Mouse (Mus musculus): ENCODE data around the gene Tlk2. TPM values are rescaled to one million over a fixed set of nuclear protein-coding genes. Genes with fewer than 3 reads are reported as not detected.

The Tlk2 gene
- polyA plus RNA-seq, 1 experiment from 2014 or later, result 30.4 TPM

GRCm38 (mm10) chr11:105316121-105316520, 137.5 kb downstream of the Tlk2 start:
- H3K9ac ChIP-seq, result no peak overlapping the region

GRCm38 (mm10) chr11:105317769-105318168, 139.2 kb downstream of the Tlk2 start:
- Histone ChIP-seq H3K9ac (no peak overlapping the region), H3K9me3 (no peaks in the 10 kb centered on the region), H3K4me2 (replicated peaks) (no peak overlapping the region), H3K36me3 (peaks cover 16% of the 10 kb centered on the region), H3K27me3 (no peaks in the 10 kb centered on the region), H3K4me3 (no peak overlapping the region), H3K27ac (no peak overlapping the region), H3K4me1 (peaks cover 25% of the 10 kb centered on the region)
- ATAC-seq (ENCODE audit: insufficient number of reproducible peaks, insufficient read depth, low FRiP score, low TSS enrichment), result no peak
- WGBS, result 93% methylated on average over 6 of the region's 6 CpGs

More at GRCm38 (mm10) chr11:105316121-105316520, 137.5 kb downstream of the Tlk2 start:
- H3K4me1 ChIP-seq, result peaks cover 42% of the 10 kb centered on the region
- ATAC-seq (ENCODE audit: insufficient number of reproducible peaks, insufficient read depth, low FRiP score, low TSS enrichment), result no peak
- peaks cover 16% of the 10 kb centered on the region for H3K36me3 ChIP-seq
- no peaks in the 10 kb centered on the region for H3K9me3 ChIP-seq
- 86% methylated on average over 4 of the region's 4 CpGs for WGBS
- no peak overlapping the region for H3K4me3 ChIP-seq
- H3K27me3 ChIP-seq, result no peaks in the 10 kb centered on the region
- no peak overlapping the region for H3K4me2 ChIP-seq (replicated peaks)
- H3K27ac ChIP-seq, result no peak overlapping the region

- 68% methylated on average over 2 of the region's 2 CpGs for WGBS
- ATAC-seq (ENCODE audit: insufficient number of reproducible peaks, insufficient read depth, low FRiP score, low TSS enrichment), result no peak
- Histone ChIP-seq H3K9me3 (no peaks in the 10 kb centered on the region), H3K4me1 (no peaks in the 10 kb centered on the region), H3K4me3 (no peak overlapping the region), H3K27ac (no peak overlapping the region), H3K4me2 (replicated peaks) (no peak overlapping the region), H3K27me3 (no peaks in the 10 kb centered on the region), H3K36me3 (peaks cover 17% of the 10 kb centered on the region), H3K9ac (no peak overlapping the region)
These were observed 142.5 kb downstream of the Tlk2 start for GRCm38 (mm10) chr11:105321090-105321489.

GRCm38 (mm10) chr11:105323530-105323929, 144.9 kb downstream of the Tlk2 start:
- no peaks in the 10 kb centered on the region for H3K27me3 ChIP-seq
- H3K4me2 ChIP-seq (replicated peaks), result no peak overlapping the region
- H3K4me3 ChIP-seq, result no peak overlapping the region
- peaks cover 39% of the 10 kb centered on the region for H3K36me3 ChIP-seq
- no peak overlapping the region for H3K9ac ChIP-seq
- H3K9me3 ChIP-seq, result no peaks in the 10 kb centered on the region
- ATAC-seq (ENCODE audit: insufficient number of reproducible peaks, insufficient read depth, low FRiP score, low TSS enrichment), result no peak
- WGBS, result 81% methylated on average over 5 of the region's 5 CpGs
- no peak overlapping the region for H3K27ac ChIP-seq
- no peaks in the 10 kb centered on the region for H3K4me1 ChIP-seq

- Histone ChIP-seq H3K9ac (no peak overlapping the region), H3K27ac (no peak overlapping the region), H3K4me1 (peaks cover 5% of the 10 kb centered on the region; the same call in 1 of the 2 replicates), H3K36me3 (peaks cover 46% of the 10 kb centered on the region), H3K4me2 (replicated peaks) (no peak overlapping the region), H3K4me3 (no peak overlapping the region), H3K9me3 (no peaks in the 10 kb centered on the region), H3K27me3 (no peaks in the 10 kb centered on the region)
- WGBS, result 79% methylated on average over 3 of the region's 3 CpGs
- ATAC-seq (ENCODE audit: insufficient number of reproducible peaks, insufficient read depth, low FRiP score, low TSS enrichment), result no peak
These were observed 148.5 kb downstream of the Tlk2 start for GRCm38 (mm10) chr11:105327101-105327500.

GRCm38 (mm10) chr11:105329962-105330361, 151.4 kb downstream of the Tlk2 start:
- H3K4me3 ChIP-seq, result no peak overlapping the region
- no peak overlapping the region for H3K27ac ChIP-seq
- H3K9ac ChIP-seq, result no peak overlapping the region
- 66% methylated on average over 9 of the region's 9 CpGs for WGBS
- no peak overlapping the region for H3K4me2 ChIP-seq (replicated peaks)
- H3K27me3 ChIP-seq, result no peaks in the 10 kb centered on the region
- no peaks in the 10 kb centered on the region for H3K9me3 ChIP-seq
- H3K4me1 ChIP-seq, result peaks cover 5% of the 10 kb centered on the region; the same call in 1 of the 2 replicates
- peaks cover 63% of the 10 kb centered on the region for H3K36me3 ChIP-seq
- ATAC-seq (ENCODE audit: insufficient number of reproducible peaks, insufficient read depth, low FRiP score, low TSS enrichment), result no peak

- Histone ChIP-seq H3K9ac (no peak overlapping the region), H3K4me1 (peaks cover 5% of the 10 kb centered on the region; the same call in 1 of the 2 replicates), H3K27me3 (no peaks in the 10 kb centered on the region), H3K36me3 (peaks cover 58% of the 10 kb centered on the region), H3K9me3 (no peaks in the 10 kb centered on the region), H3K4me2 (replicated peaks) (no peak overlapping the region), H3K27ac (no peak overlapping the region), H3K4me3 (no peak overlapping the region)
- 82% methylated on average over 3 of the region's 3 CpGs for WGBS
- no peak for ATAC-seq (ENCODE audit: insufficient number of reproducible peaks, insufficient read depth, low FRiP score, low TSS enrichment)
These were observed 152.5 kb downstream of the Tlk2 start for GRCm38 (mm10) chr11:105331129-105331528.

GRCm38 (mm10) chr11:105331732-105332131, 153.1 kb downstream of the Tlk2 start:
- Histone ChIP-seq H3K4me1 (peaks cover 5% of the 10 kb centered on the region; the same call in 1 of the 2 replicates), H3K9ac (no peak overlapping the region), H3K9me3 (no peaks in the 10 kb centered on the region), H3K36me3 (peaks cover 59% of the 10 kb centered on the region), H3K27me3 (no peaks in the 10 kb centered on the region), H3K4me3 (no peak overlapping the region), H3K4me2 (replicated peaks) (no peak overlapping the region), H3K27ac (no peak overlapping the region)
- no peak for ATAC-seq (ENCODE audit: insufficient number of reproducible peaks, insufficient read depth, low FRiP score, low TSS enrichment)
- WGBS, result 39% methylated on average over 10 of the region's 10 CpGs

- no peaks in the 10 kb centered on the region for H3K27me3 ChIP-seq
- WGBS, result 67% methylated on average over 8 of the region's 8 CpGs
- no peak overlapping the region for H3K9ac ChIP-seq
- no peak overlapping the region for H3K4me3 ChIP-seq
- no peak overlapping the region for H3K4me2 ChIP-seq (replicated peaks)
- peaks cover 56% of the 10 kb centered on the region for H3K36me3 ChIP-seq
- ATAC-seq (ENCODE audit: insufficient number of reproducible peaks, insufficient read depth, low FRiP score, low TSS enrichment), result no peak
- no peaks in the 10 kb centered on the region for H3K9me3 ChIP-seq
- no peak overlapping the region for H3K27ac ChIP-seq
- peaks cover 5% of the 10 kb centered on the region; the same call in 1 of the 2 replicates for H3K4me1 ChIP-seq
These were observed 153.9 kb downstream of the Tlk2 start for GRCm38 (mm10) chr11:105332468-105332867.

Other genes with a start within 250 kb of the Tlk2 start
- not detected in 2 replicates for gene Efcab3, start 115.2 kb upstream of the Tlk2 start, polyA plus RNA-seq (2016; fragmentation: Nextera tagmentation; extraction: Ambion mirVana)
- gene Mettl2, start 52.4 kb upstream of the Tlk2 start, polyA plus RNA-seq (2016; fragmentation: Nextera tagmentation; extraction: Ambion mirVana), result 51.2 and 53.3 TPM in 2 replicates
- not detected in 2 replicates for gene Gm10842, start 31.9 kb upstream of the Tlk2 start, polyA plus RNA-seq (2016; fragmentation: Nextera tagmentation; extraction: Ambion mirVana)
- 35.3 and 38.5 TPM in 2 replicates for gene Mrc2, start 113.8 kb downstream of the Tlk2 start, polyA plus RNA-seq (2016; fragmentation: Nextera tagmentation; extraction: Ambion mirVana)